Mouse (Mus musculus) lung, embryonic 16.5 days (tissue): ENCODE results near the gene Cacnb1. TPM values are rescaled to one million over a fixed set of nuclear protein-coding genes. Genes with fewer than 3 reads are reported as not detected.

Experiments
- ATAC-seq: fragments of 200-750 bp; cut with Nextera tagmentation; 2 replicates; pipeline ENCODE4 v1.8.0; 2017; ENCODE audit warnings: low read depth, mild to moderate bottlenecking, moderate library complexity
- H3K27ac ChIP-seq: fragments of 300-500 bp; sonication (generic); 2 replicates; pipeline ENCODE4 v1.5.1; 2014; ENCODE audit warnings: mild to moderate bottlenecking, control low read depth, low read length
- H3K27me3 ChIP-seq: fragments of 300-500 bp; sonication (generic); 2 replicates; pipeline ENCODE4 v1.6.1; 2014; ENCODE audit warnings: low read depth, low read length, mixed read lengths; ENCODE audit not compliant: control insufficient read depth, insufficient read depth
- H3K36me3 ChIP-seq: fragments of 300-500 bp; sonication (generic); 2 replicates; pipeline ENCODE4 v1.6.1; 2014; ENCODE audit warnings: low read length; ENCODE audit not compliant: control insufficient read depth, insufficient read depth
- H3K4me1 ChIP-seq: fragments of 300-500 bp; sonication (generic); replicated peaks from 2 replicates; pipeline ENCODE4 v1.6.1; 2014; ENCODE audit warnings: low read length, mixed read lengths; ENCODE audit not compliant: control insufficient read depth, insufficient read depth
- H3K4me2 ChIP-seq: fragments of 300-500 bp; sonication (generic); 2 replicates; pipeline ENCODE4 v1.6.1; 2014; ENCODE audit warnings: low read depth, low read length, control low read depth
- H3K4me3 ChIP-seq: fragments of 300-500 bp; sonication (generic); 2 replicates; pipeline ENCODE4 v1.5.1; 2014; ENCODE audit warnings: mild to moderate bottlenecking, low read length, control low read depth
- H3K9ac ChIP-seq: fragments of 300-500 bp; sonication (generic); 2 replicates; pipeline ENCODE4 v1.6.1; 2014; ENCODE audit warnings: low read length, control low read depth
- H3K9me3 ChIP-seq: fragments of 300-500 bp; sonication (generic); 2 replicates; pipeline ENCODE4 v1.6.1; 2016; ENCODE audit warnings: low read length; ENCODE audit not compliant: control insufficient read depth
- WGBS: fragments of 180-500 bp; shearing (Covaris S2); extraction: QIAGEN DNeasy Blood & Tissue Kit; methylation state at CpG from one replicate; pipeline ENCODE4 v1.1.7; 2014; 5-methylcytosine and 5-hydroxymethylcytosine counted together
- polyA plus RNA-seq: library from polyadenylated mRNA; unstranded; fragments of >200 nt; fragmentation: Nextera tagmentation; extraction: Ambion mirVana; gene quantifications from 2 replicates; pipeline ENCODE4 v1.2.1, GENCODE M21; 2015

Gene Cacnb1
- polyA plus RNA-seq, 1 experiment from 2014 or later: 6.4 TPM

DNA sequence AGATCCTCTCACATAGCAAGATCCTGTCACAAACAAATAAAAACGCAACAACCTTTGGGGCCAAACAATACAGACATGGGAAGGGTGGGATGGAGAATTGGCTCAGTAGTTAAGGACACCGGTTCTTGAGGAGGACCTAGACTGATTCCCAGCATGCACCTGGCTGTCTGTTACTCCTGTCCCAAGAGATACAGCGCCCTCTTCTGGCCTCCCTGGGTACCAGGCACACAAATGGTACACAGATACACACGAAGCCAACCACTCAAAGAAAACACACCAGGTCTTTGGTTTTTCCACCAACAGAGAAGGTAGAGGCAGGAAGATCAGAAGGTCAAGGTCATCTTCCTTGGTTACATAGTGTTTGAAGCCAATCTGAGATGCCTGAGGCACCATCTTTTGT lies 22.8 kb upstream of the Cacnb1 start:
- no peak overlapping the region for H3K27ac ChIP-seq
- peaks cover 9% of the 10 kb centered on the region for H3K27me3 ChIP-seq
- 60% methylated on average over 4 of the region's 4 CpGs for WGBS
- H3K4me1 ChIP-seq: peaks cover 8% of the 10 kb centered on the region; the same call in 1 of the 2 replicates
- no peak overlapping the region for H3K4me2 ChIP-seq
- no peak overlapping the region for H3K9ac ChIP-seq
- no peaks in the 10 kb centered on the region for H3K36me3 ChIP-seq
- H3K4me3 ChIP-seq: no peak overlapping the region
- no peaks in the 10 kb centered on the region for H3K9me3 ChIP-seq
- ATAC-seq: no peak

DNA sequence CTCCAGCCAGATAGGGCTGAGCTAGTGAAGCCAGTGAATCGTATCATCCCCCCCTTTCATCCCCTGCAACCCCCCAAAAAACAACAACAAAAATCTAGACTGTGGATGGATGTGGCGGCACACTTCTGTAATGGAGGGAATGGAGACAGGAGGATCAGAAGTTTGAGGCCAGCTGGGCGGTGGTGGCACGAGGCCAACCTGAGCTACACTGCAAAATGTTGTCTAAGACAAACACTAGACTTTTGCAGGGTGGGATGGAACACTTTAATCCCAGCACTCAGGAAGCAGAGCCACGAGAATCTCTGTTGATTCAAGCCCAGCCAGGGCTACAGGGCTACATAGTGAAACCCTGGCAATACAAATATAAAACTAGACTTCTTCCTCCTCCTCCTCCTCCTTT lies 21.2 kb upstream of the Cacnb1 start:
- Histone ChIP-seq H3K9ac (0 out of 2 replicates have a peak overlapping the region, but pooled peaks have one; percentile 21), H3K4me2 (peak overlapping the region; percentile 28; the same call in 1 of the 2 replicates), H3K4me3 (no peak overlapping the region), H3K9me3 (no peaks in the 10 kb centered on the region), H3K27ac (no peak overlapping the region), H3K27me3 (no peaks in the 10 kb centered on the region), H3K4me1 (peaks cover 8% of the 10 kb centered on the region; the same call in 1 of the 2 replicates), H3K36me3 (no peaks in the 10 kb centered on the region)
- ATAC-seq: no peak
- WGBS: 41% methylated on average over 5 of the region's 5 CpGs

DNA sequence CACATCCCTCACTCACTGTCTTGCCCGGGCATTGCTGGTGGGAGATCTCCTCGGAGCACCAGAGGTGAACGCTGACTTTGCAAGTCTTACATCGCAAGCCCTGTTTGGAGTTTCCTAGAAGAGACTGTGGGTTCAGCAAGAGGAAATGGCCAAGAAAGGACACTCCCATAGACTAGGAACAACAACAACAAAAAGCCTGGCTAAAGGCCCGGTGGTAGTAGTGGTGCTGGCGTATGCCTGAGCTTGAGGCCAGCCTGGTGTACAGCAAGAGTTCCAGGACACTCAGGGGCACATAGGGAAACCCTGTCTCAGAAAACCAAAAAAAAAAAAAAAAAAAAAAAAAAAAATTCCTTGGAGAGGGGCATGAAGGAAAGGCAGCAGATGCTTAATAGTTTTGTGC lies 19.9 kb upstream of the Cacnb1 start:
- ATAC-seq: no peak
- Histone ChIP-seq H3K4me3 (no peak overlapping the region), H3K27ac (no peak overlapping the region), H3K9me3 (no peaks in the 10 kb centered on the region), H3K27me3 (no peaks in the 10 kb centered on the region), H3K4me2 (no peak overlapping the region), H3K36me3 (no peaks in the 10 kb centered on the region), H3K9ac (no peak overlapping the region), H3K4me1 (peaks cover 8% of the 10 kb centered on the region; the same call in 1 of the 2 replicates)
- 73% methylated on average over 6 of the region's 6 CpGs for WGBS

DNA sequence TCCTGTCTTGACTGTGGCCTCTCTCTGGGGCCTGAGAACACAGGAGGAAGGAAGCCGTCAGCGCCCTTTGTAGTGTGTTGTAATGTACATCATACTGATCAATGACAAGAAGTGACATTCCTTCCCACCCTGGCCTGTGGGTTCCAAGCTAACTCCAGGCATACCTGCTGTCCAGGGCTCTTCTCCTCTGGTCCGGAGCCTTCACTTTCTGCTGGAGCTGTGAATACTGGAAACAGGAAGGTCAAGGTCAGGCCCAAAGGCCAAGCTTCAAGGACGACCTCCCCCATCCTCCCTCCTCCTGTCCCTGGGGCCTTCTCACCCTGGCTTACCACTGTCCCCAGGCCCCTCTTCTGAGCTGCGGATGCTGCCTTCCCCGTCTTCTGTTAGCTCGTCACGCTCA lies 18.1 kb upstream of the Cacnb1 start:
- Histone ChIP-seq H3K27me3 (peaks cover 12% of the 10 kb centered on the region), H3K36me3 (no peaks in the 10 kb centered on the region), H3K9me3 (no peaks in the 10 kb centered on the region), H3K4me2 (no peak overlapping the region), H3K4me1 (peaks cover 11% of the 10 kb centered on the region), H3K9ac (no peak overlapping the region), H3K27ac (no peak overlapping the region), H3K4me3 (no peak overlapping the region)
- ATAC-seq: no peak
- 68% methylated on average over 8 of the region's 8 CpGs for WGBS

DNA sequence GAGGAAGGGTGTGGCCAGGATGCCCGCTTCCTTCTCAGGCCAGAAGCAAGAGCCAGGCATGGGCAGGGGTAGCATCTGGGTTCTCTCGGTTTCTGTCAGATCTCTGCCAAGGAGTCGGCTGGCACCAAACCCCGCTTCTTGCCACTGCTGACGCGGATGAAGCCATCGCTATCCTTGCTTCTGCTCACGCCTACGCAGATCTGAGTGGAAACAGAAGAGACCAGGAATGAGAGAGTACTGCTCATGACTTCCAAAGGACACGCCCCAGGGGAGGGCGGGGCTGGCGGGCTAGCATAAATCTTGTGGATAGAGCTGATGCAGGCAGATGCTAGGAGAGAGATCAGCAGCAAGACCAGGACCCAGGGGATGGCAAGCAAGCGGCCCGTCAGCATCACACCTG lies 15.0 kb upstream of the Cacnb1 start:
- Histone ChIP-seq H3K4me2 (no peak overlapping the region), H3K9ac (no peak overlapping the region)
- no peak for ATAC-seq

DNA sequence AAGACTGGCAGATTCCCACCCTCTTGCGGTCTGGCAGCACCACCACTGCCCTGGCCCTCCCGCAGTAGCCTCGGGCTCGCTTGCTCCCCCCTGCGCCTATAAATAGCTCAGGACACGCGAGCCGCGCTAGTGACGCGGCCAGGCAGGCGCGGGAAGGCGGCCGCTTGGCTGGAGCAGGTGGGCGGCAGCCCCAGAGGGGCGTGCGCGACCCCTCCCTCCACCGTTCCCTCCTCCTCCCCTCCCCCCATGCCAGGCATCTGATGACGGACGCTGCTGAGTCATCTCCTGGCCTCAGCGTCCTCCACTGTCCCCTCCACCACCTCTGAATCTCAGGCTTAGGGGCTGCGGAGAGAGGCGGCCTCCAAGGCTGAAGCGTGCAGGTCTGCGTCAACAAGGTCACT lies 13.1 kb upstream of the Cacnb1 start:
- Histone ChIP-seq H3K4me3 (peak overlapping the region; percentile 40), H3K36me3 (peaks cover 2% of the 10 kb centered on the region), H3K27ac (no peak overlapping the region), H3K9me3 (no peaks in the 10 kb centered on the region), H3K27me3 (peaks cover 17% of the 10 kb centered on the region), H3K4me1 (peaks cover 7% of the 10 kb centered on the region), H3K9ac (peak overlapping the region; percentile 52), H3K4me2 (peak overlapping the region; percentile 61)
- WGBS: under 1% methylated on average over 27 of the region's 27 CpGs
- peak; percentile 48 for ATAC-seq

More for the DNA sequence above, 15.0 kb upstream of the Cacnb1 start:
- H3K27me3 ChIP-seq: peaks cover 17% of the 10 kb centered on the region
- peaks cover 7% of the 10 kb centered on the region for H3K4me1 ChIP-seq
- no peak overlapping the region for H3K4me3 ChIP-seq
- no peaks in the 10 kb centered on the region for H3K9me3 ChIP-seq
- 48% methylated on average over 14 of the region's 14 CpGs for WGBS
- H3K36me3 ChIP-seq: no peaks in the 10 kb centered on the region
- no peak overlapping the region for H3K27ac ChIP-seq

DNA sequence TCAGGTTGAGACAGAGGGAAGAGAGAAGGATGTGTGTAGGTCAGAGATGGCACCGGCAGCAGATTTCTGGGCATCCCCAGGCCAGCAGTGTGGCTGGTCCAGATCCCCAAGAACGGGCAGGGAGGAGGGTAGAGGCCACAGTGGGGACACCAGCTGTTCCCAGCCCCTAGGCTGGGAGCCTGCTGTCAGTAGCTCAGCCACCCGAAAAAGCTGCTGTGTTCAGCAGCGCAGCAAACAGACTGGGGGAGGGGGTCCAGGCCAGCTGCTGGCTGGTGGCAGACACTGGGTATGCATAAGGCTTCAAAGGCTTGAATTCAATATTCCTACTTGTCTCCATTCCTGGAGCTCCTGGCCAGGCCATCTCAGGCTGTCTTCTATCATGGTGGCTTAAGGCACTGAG lies 12.0 kb upstream of the Cacnb1 start:
- no peaks in the 10 kb centered on the region for H3K9me3 ChIP-seq
- peaks cover 17% of the 10 kb centered on the region for H3K27me3 ChIP-seq
- WGBS: 42% methylated on average over 4 of the region's 4 CpGs
- H3K4me2 ChIP-seq: no peak overlapping the region
- H3K9ac ChIP-seq: no peak overlapping the region
- H3K4me3 ChIP-seq: no peak overlapping the region
- peaks cover 13% of the 10 kb centered on the region for H3K36me3 ChIP-seq
- peak; percentile 46; the same call in 1 of the 2 replicates for ATAC-seq
- no peak overlapping the region for H3K27ac ChIP-seq
- H3K4me1 ChIP-seq: peaks cover 7% of the 10 kb centered on the region

DNA sequence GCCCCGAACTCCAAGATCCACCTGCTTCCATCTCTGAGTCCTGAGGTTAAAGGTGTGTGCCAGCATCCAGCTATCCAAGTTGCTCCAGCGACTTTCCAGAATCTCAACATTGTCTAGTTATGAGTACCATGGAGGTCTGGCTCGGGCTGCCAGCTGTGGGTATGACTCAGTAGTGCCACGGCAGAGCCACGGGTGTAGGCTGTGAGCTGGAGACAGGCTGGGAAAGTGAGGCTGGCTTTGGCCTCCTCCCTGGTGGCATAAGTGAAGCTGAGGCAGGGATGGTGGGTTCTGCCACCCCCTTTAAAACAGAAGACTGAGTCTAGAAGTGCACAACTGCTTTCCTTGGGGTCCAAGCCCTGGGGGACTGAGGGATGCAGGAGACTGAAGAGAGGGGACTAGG lies 11.2 kb upstream of the Cacnb1 start:
- WGBS: 77% methylated on average over 5 of the region's 5 CpGs
- peaks cover 7% of the 10 kb centered on the region for H3K4me1 ChIP-seq
- no peak overlapping the region for H3K4me3 ChIP-seq
- H3K9ac ChIP-seq: no peak overlapping the region
- no peak overlapping the region for H3K4me2 ChIP-seq
- H3K27ac ChIP-seq: no peak overlapping the region
- H3K9me3 ChIP-seq: no peaks in the 10 kb centered on the region
- peaks cover 17% of the 10 kb centered on the region for H3K27me3 ChIP-seq
- peaks cover 21% of the 10 kb centered on the region for H3K36me3 ChIP-seq
- no peak for ATAC-seq

DNA sequence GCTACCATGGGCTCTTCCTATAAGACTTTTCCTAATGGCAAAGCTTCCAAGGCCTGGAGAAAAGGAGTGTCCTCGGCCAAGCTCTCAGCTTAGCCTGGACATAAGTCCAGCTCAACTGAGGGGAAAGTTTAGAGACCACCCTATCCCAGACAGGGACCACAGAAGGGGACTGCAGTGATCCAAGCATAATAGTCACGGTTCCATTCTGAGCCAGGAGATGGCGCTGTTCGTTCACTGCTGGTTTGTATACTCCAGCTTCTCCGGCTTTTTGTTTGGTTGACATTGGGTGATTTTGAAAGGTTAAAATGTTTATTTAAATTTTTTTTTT lies 8.6 kb upstream of the Cacnb1 start:
- under 1% methylated on average over 5 of the region's 5 CpGs for WGBS
- Histone ChIP-seq H3K27ac (no peak overlapping the region), H3K36me3 (peaks cover 30% of the 10 kb centered on the region), H3K4me1 (peaks cover 14% of the 10 kb centered on the region), H3K4me3 (no peak overlapping the region), H3K4me2 (no peak overlapping the region), H3K9me3 (no peaks in the 10 kb centered on the region), H3K27me3 (peaks cover 10% of the 10 kb centered on the region), H3K9ac (no peak overlapping the region)
- ATAC-seq: peak; percentile 37; the same call in 1 of the 2 replicates
